Mouse (Mus musculus) MEL (cell line): ENCODE results near the gene Cdkn2aipnl.

ENCODE experiments used
- CTCF ChIP-seq, 3 experiments: IDR thresholded peaks in 2 of 3; conservative IDR thresholded peaks in 1 of 3; 2 replicates each; pipeline ENCODE4 v1.5.1; 2011 to 2012; ENCODE audit warnings: low read length in 3 of 3, low read depth in 2 of 3, mild to moderate bottlenecking in 2 of 3, improper control_type of control experiment in 1 of 3, inconsistent platforms in 1 of 3, mixed read lengths in 1 of 3, moderate library complexity in 1 of 3; ENCODE audit not compliant: control insufficient read depth in 1 of 3, insufficient read depth in 1 of 3, poor library complexity in 1 of 3, severe bottlenecking in 1 of 3
- EP300 ChIP-seq, 2 experiments: IDR thresholded peaks; 2 replicates each; pipeline ENCODE4 v1.6.1; 2011; ENCODE audit warnings: improper control_type of control experiment in 2 of 2, low read length in 2 of 2, low read depth in 1 of 2, mild to moderate bottlenecking in 1 of 2
- ETS1 ChIP-seq: IDR thresholded peaks from 2 replicates; pipeline ENCODE4 v1.6.1; 2012; ENCODE audit warnings: low read depth, mild to moderate bottlenecking, inconsistent platforms, low read length, improper control_type of control experiment, moderate library complexity
- MYC ChIP-seq: IDR thresholded peaks from 2 replicates; pipeline ENCODE4 v1.6.1; 2011; ENCODE audit warnings: low read depth, mild to moderate bottlenecking, low read length, improper control_type of control experiment, moderate library complexity
- POLR2A ChIP-seq, 2 experiments: IDR thresholded peaks; 2 replicates each; pipeline ENCODE4 v1.6.1; 2011 to 2012; ENCODE audit warnings: low read length in 2 of 2, mild to moderate bottlenecking in 2 of 2, control low read depth in 1 of 2, improper control_type of control experiment in 1 of 2, low read depth in 1 of 2, moderate library complexity in 1 of 2; ENCODE audit not compliant: control insufficient read depth in 1 of 2, insufficient read depth in 1 of 2, poor library complexity in 1 of 2
- SIN3A ChIP-seq: IDR thresholded peaks from 2 replicates; pipeline ENCODE4 v1.6.1; 2012; ENCODE audit warnings: low read length, improper control_type of control experiment, inconsistent platforms
- TCF12 ChIP-seq: IDR thresholded peaks from 2 replicates; pipeline ENCODE4 v1.6.1; 2014; ENCODE audit warnings: low read depth, mild to moderate bottlenecking, inconsistent platforms, low read length, improper control_type of control experiment, moderate library complexity

DNA sequence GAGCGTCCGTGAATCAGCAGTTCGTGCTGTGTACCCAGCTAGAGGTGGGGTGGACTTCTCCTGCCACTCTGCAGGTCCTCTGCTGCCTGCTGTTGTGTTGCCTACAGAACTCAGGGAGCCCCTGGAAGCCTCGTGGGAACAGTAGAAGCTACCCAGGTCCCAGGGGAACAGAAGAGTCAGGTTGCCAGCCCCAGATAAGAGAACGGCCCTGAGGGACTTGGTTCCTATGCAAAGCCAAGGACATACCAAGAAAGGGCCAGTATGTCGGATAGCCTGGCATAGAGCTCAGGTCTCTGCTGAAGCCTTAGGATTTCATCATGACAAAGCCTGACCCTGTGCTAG, 24.0 kb upstream of the Cdkn2aipnl start:
- TF ChIP-seq CTCF (IDR thresholded peaks at IDR 0.05 in 2 of 3, conservative IDR thresholded peaks at IDR 0.05 in 1 of 3; ENCODE audit: control insufficient read depth in 1 of 3, insufficient read depth in 1 of 3, low read depth in 2 of 3, low read length in 3 of 3, poor library complexity in 1 of 3, severe bottlenecking in 1 of 3) (no peak), TCF12 (no peak), MYC (no peak), POLR2A (IDR thresholded peaks at IDR 0.05; ENCODE audit: control insufficient read depth in 1 of 2, insufficient read depth in 1 of 2, low read depth in 1 of 2, low read length in 2 of 2, poor library complexity in 1 of 2) (no peak), ETS1 (no peak), SIN3A (no peak), EP300 (IDR thresholded peaks at IDR 0.05; ENCODE audit: low read depth in 1 of 2, low read length in 2 of 2) (no peak)
